Mouse (Mus musculus) mouse trophoblast stem cell (cell line): ENCODE results near the gene Peli2.
"Not testable (repeated sequence)": the region's sequence is repeated elsewhere in the genome, so short reads cannot be mapped to it uniquely, and the experiment has no call there.

Experiments used
- in situ Hi-C, 2 experiments: fragments of 300-500 bp; cut with MseI, MboI; formaldehyde crosslinking; loops; 2 replicates in 1 of 2; 3 replicates in 1 of 2; pipeline ENCODE4 v1.15.1; 2025

Peli2 gene

GRCm38 (mm10) chr14:48120752-48121528 lies at the start of gene Peli2:
Peli2 (plus strand) TSS chr14:48120823.
- in situ Hi-C loops: no loop called here

GRCm38 (mm10) chr14:48072104-48072503 lies 48.5 kb upstream of the Peli2 start:
- in situ Hi-C loops: no loop called here

- in situ Hi-C loops: no loop called here
Observed at GRCm38 (mm10) chr14:48073247-48074161, 47.1 kb upstream of the Peli2 start.

- in situ Hi-C loops: not testable (repeated sequence)
Observed at GRCm38 (mm10) chr14:48079574-48079973, 41.0 kb upstream of the Peli2 start.

- in situ Hi-C loops: no loop called here
Observed at GRCm38 (mm10) chr14:48083836-48084812, 36.5 kb upstream of the Peli2 start.

- in situ Hi-C loops: no loop called here
Observed at GRCm38 (mm10) chr14:48086682-48087297, 33.8 kb upstream of the Peli2 start.

- in situ Hi-C loops: no loop called here
Observed at GRCm38 (mm10) chr14:48087298-48087830, 33.3 kb upstream of the Peli2 start.

GRCm38 (mm10) chr14:48090465-48090864 lies 30.2 kb upstream of the Peli2 start:
- in situ Hi-C loops: no loop called here

GRCm38 (mm10) chr14:48091160-48091559 lies 29.5 kb upstream of the Peli2 start:
- in situ Hi-C loops: no loop called here

GRCm38 (mm10) chr14:48098253-48098652 lies 22.4 kb upstream of the Peli2 start:
- in situ Hi-C loops: no loop called here

- in situ Hi-C loops: no loop called here
Observed at GRCm38 (mm10) chr14:48099354-48099753, 21.3 kb upstream of the Peli2 start.

GRCm38 (mm10) chr14:48106453-48106852 lies 14.2 kb upstream of the Peli2 start:
- in situ Hi-C loops: no loop called here

GRCm38 (mm10) chr14:48117986-48118385 lies 2.6 kb upstream of the Peli2 start:
- in situ Hi-C loops: no loop called here

GRCm38 (mm10) chr14:48119012-48119647 lies 1.5 kb upstream of the Peli2 start:
- in situ Hi-C loops: no loop called here

GRCm38 (mm10) chr14:48119648-48120270 lies 864 bp upstream of the Peli2 start:
- in situ Hi-C loops: no loop called here

GRCm38 (mm10) chr14:48120443-48120751 lies 226 bp upstream of the Peli2 start:
- in situ Hi-C loops: no loop called here

- in situ Hi-C loops: no loop called here
Observed at GRCm38 (mm10) chr14:48121529-48122517, 1.2 kb downstream of the Peli2 start.

- in situ Hi-C loops: no loop called here
Observed at GRCm38 (mm10) chr14:48124011-48124410, 3.4 kb downstream of the Peli2 start.

- in situ Hi-C loops: no loop called here
Observed at GRCm38 (mm10) chr14:48124816-48125215, 4.2 kb downstream of the Peli2 start.
